Mouse (Mus musculus): ENCODE data around the gene Rchy1. TPM values are rescaled to one million over a fixed set of nuclear protein-coding genes. Genes with fewer than 3 reads are reported as not detected.

Gene Rchy1
- polyA plus RNA-seq, 2 experiments, result 42.5 to 57.0 TPM

GRCm38 (mm10) chr5:91961370-91961769, 1.5 kb downstream of the Rchy1 start:
- no peak for TF ChIP-seq POLR2A (IDR thresholded peaks at IDR 0.05; ENCODE audit: borderline replicate concordance, extremely low read depth, insufficient read depth, insufficient read length)
- H3K27me3 ChIP-seq (ENCODE audit: control insufficient read depth, insufficient read depth, low read length), result no peaks in the 10 kb centered on the region
- peaks cover 16% of the 10 kb centered on the region for H3K4me1 ChIP-seq (ENCODE audit: control insufficient read depth, insufficient read depth, low read length)
- no peak for DNase-seq (ENCODE audit: low spot score)
- no peak overlapping the region for H3K27ac ChIP-seq (replicated peaks; ENCODE audit: low read depth, low read length)
- peak overlapping the region; percentile 58 for H3K4me3 ChIP-seq (replicated peaks; ENCODE audit: low read length)
- no peak overlapping the region for H3K9ac ChIP-seq (ENCODE audit: low read depth, low read length, severe bottlenecking)
- WGBS, result 100% methylated on average over 1 of the region's 1 CpGs
- peak overlapping the region; percentile 41 for H3K4me2 ChIP-seq (replicated peaks; ENCODE audit: low read depth, low read length, severe bottlenecking)
- no peaks in the 10 kb centered on the region for H3K9me3 ChIP-seq (ENCODE audit: control insufficient read depth, low read length)
- ATAC-seq (ENCODE audit: low FRiP score, low read depth), result no peak
- peaks cover 11% of the 10 kb centered on the region for H3K36me3 ChIP-seq (ENCODE audit: control insufficient read depth, insufficient read depth, low read length)

GRCm38 (mm10) chr5:91960606-91961254, 2.1 kb downstream of the Rchy1 start:
- H3K36me3 ChIP-seq (ENCODE audit: control insufficient read depth, insufficient read depth, low read length), result peaks cover 13% of the 10 kb centered on the region
- 0 out of 2 replicates have a peak overlapping the region, but pooled peaks have one; percentile 0 for H3K4me3 ChIP-seq (replicated peaks; ENCODE audit: low read length)
- peak overlapping the region; percentile 41 for H3K4me2 ChIP-seq (replicated peaks; ENCODE audit: low read depth, low read length, severe bottlenecking)
- no peak for DNase-seq (ENCODE audit: low spot score)
- H3K27me3 ChIP-seq (ENCODE audit: control insufficient read depth, insufficient read depth, low read length), result no peaks in the 10 kb centered on the region
- peak overlapping the region; percentile 40 for H3K9ac ChIP-seq (ENCODE audit: low read depth, low read length, severe bottlenecking)
- H3K9me3 ChIP-seq (ENCODE audit: control insufficient read depth, low read length), result no peaks in the 10 kb centered on the region
- H3K4me1 ChIP-seq (ENCODE audit: control insufficient read depth, insufficient read depth, low read length), result peaks cover 16% of the 10 kb centered on the region
- no peak for TF ChIP-seq POLR2A (IDR thresholded peaks at IDR 0.05; ENCODE audit: borderline replicate concordance, extremely low read depth, insufficient read depth, insufficient read length)
- no peak for ATAC-seq (ENCODE audit: low FRiP score, low read depth)
- WGBS, result 63% methylated on average over 3 of the region's 3 CpGs
- H3K27ac ChIP-seq (replicated peaks; ENCODE audit: low read depth, low read length), result no peak overlapping the region

DNA sequence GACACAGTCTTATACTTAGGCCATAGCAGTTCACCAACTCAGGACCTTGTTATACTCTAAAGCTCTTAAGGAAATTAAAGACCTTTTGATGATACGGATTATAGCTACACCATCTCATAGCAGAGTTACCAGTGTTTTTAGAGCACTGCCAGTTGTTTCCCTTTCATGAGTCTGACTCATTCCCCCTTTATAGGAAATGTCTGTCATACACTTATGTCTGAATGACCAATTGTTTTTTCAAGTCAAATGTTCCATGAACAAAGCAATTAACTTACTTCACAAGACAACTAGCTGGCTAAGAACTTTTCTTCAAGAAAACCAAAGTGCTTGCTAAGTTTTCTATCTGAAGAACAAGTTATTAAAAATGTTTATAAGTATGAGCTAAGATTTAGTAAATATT, 2.9 kb downstream of the Rchy1 start:
- peaks cover 17% of the 10 kb centered on the region for H3K36me3 ChIP-seq (ENCODE audit: control insufficient read depth, insufficient read depth, low read length)
- H3K9ac ChIP-seq (ENCODE audit: low read depth, low read length, severe bottlenecking), result no peak overlapping the region
- 92% methylated on average over 1 of the region's 1 CpGs for WGBS
- H3K27me3 ChIP-seq (ENCODE audit: control insufficient read depth, insufficient read depth, low read length), result no peaks in the 10 kb centered on the region
- no peak for DNase-seq (ENCODE audit: low spot score)
- ATAC-seq (ENCODE audit: low FRiP score, low read depth), result no peak
- H3K9me3 ChIP-seq (ENCODE audit: control insufficient read depth, low read length), result no peaks in the 10 kb centered on the region
- no peak overlapping the region for H3K27ac ChIP-seq (replicated peaks; ENCODE audit: low read depth, low read length)
- no peak overlapping the region; the same call in 1 of the 2 replicates for H3K4me2 ChIP-seq (replicated peaks; ENCODE audit: low read depth, low read length, severe bottlenecking)
- no peak for TF ChIP-seq POLR2A (IDR thresholded peaks at IDR 0.05; ENCODE audit: borderline replicate concordance, extremely low read depth, insufficient read depth, insufficient read length)
- H3K4me1 ChIP-seq (ENCODE audit: control insufficient read depth, insufficient read depth, low read length), result peaks cover 16% of the 10 kb centered on the region
- H3K4me3 ChIP-seq (replicated peaks; ENCODE audit: low read length), result no peak overlapping the region

DNA sequence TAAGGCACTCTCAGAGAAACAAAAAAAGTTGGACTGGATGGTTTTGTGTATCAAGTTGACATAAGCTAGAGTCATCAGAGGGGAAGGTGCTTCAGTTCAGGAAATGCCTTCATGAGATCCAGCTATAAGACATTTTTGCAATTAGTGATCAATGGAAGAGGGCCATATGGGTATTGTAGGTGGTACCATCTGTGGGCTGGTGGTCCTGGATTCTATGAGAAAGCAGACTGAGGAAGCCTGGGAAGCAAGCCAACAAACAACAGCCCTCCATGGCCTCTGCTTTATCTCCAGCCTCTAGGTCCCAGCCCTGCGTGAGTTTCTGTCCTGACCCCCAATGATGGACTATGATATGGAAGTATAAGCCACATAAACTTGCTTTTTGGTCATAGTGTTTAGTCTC, 3.8 kb downstream of the Rchy1 start:
- no peak overlapping the region for H3K4me2 ChIP-seq (replicated peaks; ENCODE audit: low read depth, low read length, severe bottlenecking)
- no peak for TF ChIP-seq POLR2A (IDR thresholded peaks at IDR 0.05; ENCODE audit: borderline replicate concordance, extremely low read depth, insufficient read depth, insufficient read length)
- H3K9me3 ChIP-seq (ENCODE audit: control insufficient read depth, low read length), result no peaks in the 10 kb centered on the region
- ATAC-seq (ENCODE audit: low FRiP score, low read depth), result no peak
- H3K27ac ChIP-seq (replicated peaks; ENCODE audit: low read depth, low read length), result no peak overlapping the region
- no peak for DNase-seq (ENCODE audit: low spot score)
- no peaks in the 10 kb centered on the region for H3K27me3 ChIP-seq (ENCODE audit: control insufficient read depth, insufficient read depth, low read length)
- WGBS, result 94% methylated on average over 1 of the region's 1 CpGs
- peaks cover 16% of the 10 kb centered on the region for H3K4me1 ChIP-seq (ENCODE audit: control insufficient read depth, insufficient read depth, low read length)
- no peak overlapping the region for H3K9ac ChIP-seq (ENCODE audit: low read depth, low read length, severe bottlenecking)
- H3K4me3 ChIP-seq (replicated peaks; ENCODE audit: low read length), result no peak overlapping the region
- H3K36me3 ChIP-seq (ENCODE audit: control insufficient read depth, insufficient read depth, low read length), result peaks cover 23% of the 10 kb centered on the region

DNA sequence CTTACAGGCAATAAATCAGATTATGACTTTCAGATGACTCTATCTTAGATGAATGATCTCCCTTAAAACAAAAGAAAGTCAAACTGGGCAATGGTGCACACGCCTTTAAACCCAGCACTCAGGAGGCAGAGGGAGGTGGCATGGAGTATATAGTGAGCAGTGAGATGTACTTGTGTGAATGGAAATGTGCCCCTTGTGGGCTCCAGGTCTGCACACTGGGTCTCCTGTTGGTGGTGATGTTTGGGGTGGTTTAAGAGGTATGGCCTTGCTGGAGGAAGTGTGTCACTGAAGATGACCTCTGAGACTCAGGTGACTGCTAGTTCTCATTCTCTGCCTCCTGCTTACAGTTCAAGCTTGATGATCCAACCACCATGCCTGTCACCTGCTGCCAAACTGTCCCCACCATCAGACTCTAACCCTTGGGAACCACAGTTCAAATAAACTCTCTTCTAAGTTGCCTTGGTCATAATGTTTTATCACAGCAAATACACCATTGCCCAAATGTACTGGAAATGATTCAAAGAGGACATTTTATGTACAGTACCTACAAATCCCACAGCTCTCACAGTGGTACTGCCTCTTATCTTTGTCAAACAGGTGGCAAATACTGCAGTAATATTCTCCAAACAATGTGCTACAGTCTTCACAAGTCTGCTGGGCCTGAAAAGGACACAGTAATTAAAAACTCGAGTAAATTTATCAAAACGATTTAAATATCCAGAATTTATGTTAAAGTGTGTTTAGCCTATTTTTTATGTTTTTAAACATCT, 5.7 kb downstream of the Rchy1 start:
- Histone ChIP-seq H3K4me1 (ENCODE audit: control insufficient read depth, insufficient read depth, low read length) (peaks cover 13% of the 10 kb centered on the region), H3K9ac (ENCODE audit: low read depth, low read length, severe bottlenecking) (no peak overlapping the region), H3K36me3 (ENCODE audit: control insufficient read depth, insufficient read depth, low read length) (peaks cover 37% of the 10 kb centered on the region), H3K4me3 (replicated peaks; ENCODE audit: low read length) (no peak overlapping the region), H3K4me2 (replicated peaks; ENCODE audit: low read depth, low read length, severe bottlenecking) (no peak overlapping the region), H3K27me3 (ENCODE audit: control insufficient read depth, insufficient read depth, low read length) (no peaks in the 10 kb centered on the region), H3K9me3 (ENCODE audit: control insufficient read depth, low read length) (no peaks in the 10 kb centered on the region), H3K27ac (replicated peaks; ENCODE audit: low read depth, low read length) (no peak overlapping the region)
- ATAC-seq (ENCODE audit: low FRiP score, low read depth) (no peak), DNase-seq (ENCODE audit: low spot score) (no peak)
- 95% methylated on average over 3 of the region's 3 CpGs for WGBS
- no peak for TF ChIP-seq POLR2A (IDR thresholded peaks at IDR 0.05; ENCODE audit: borderline replicate concordance, extremely low read depth, insufficient read depth, insufficient read length)

All from limb, embryonic 14.5 days (tissue).